Comparison of ENCODE assay signal across 7 mouse cellular contexts in the genomic region with DNA sequence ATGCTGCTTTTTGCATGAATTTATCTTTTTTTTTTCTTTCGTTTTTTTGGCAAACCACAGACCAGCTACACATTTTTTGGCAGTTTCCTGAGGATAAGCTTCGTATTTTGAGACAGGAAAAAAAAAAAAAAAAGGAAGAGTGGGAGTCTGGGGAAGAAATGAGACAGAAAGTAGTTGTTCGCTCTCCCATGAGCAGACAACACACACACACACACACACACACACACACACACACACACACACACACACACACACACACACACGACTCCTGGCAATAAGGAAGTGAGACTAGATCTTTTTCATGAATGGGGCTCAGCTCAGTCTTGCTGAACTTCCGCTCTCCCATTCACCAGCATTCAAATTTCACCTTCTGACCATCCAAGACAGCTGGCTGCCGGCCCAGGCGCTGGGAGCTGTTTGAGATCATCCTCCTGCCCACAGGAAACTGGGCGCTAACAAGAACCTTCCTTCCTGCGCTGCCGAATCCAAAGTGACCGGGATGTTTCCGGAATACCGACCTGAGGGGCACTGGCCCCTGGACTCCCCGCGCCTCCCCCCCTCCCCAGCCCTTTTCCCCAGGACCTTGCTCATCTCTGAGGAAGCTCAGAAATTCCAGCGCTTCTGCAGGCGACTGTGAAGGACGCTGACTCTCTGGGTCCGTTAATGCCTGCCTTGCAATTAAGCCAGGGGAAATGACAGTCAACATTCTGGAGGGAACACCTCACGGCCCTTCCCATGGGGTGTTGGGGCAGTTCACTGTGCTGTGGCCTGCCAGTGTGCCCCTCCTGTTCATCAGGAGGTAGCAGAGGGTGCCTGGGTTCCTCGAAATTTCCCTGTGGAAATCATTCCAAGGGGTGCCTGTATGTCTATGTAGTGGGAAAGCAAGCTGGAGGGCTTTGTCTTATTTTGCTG.
DNase-seq lines count a peak whose midpoint lies in the region; ATAC-seq lines count a peak whose summit lies in the region.

No protein-coding gene starts in this region.

- intact Hi-C loops in left cerebral cortex, postnatal 4 days (cut with DNase I): no loop called here

- no peaks in the 10 kb centered on the region for H3K9me3 ChIP-seq in embryonic facial prominence, embryonic 11.5 days (replicated peaks; ENCODE audit: control insufficient read depth, low read length)
- H3K9me3 ChIP-seq in midbrain, embryonic 10.5 days (replicated peaks): no peaks in the 10 kb centered on the region

- no peaks in the 10 kb centered on the region for H3K27me3 ChIP-seq in embryonic facial prominence, embryonic 11.5 days (ENCODE audit: control insufficient read depth, insufficient read depth, low read length)
- peaks cover 24% of the 10 kb centered on the region for H3K27me3 ChIP-seq in midbrain, embryonic 10.5 days (ENCODE audit: low read depth, poor library complexity, severe bottlenecking)

- H3K4me2 ChIP-seq in embryonic facial prominence, embryonic 11.5 days (ENCODE audit: low read depth, low read length): peak overlapping the region; percentile 50

- H3K9ac ChIP-seq in embryonic facial prominence, embryonic 11.5 days (replicated peaks; ENCODE audit: low read length): peak overlapping the region; percentile 50

- no peaks in the 10 kb centered on the region for H3K36me3 ChIP-seq in embryonic facial prominence, embryonic 11.5 days (replicated peaks; ENCODE audit: control insufficient read depth, insufficient read depth, low read depth, low read length)
- H3K36me3 ChIP-seq in midbrain, embryonic 10.5 days: no peaks in the 10 kb centered on the region

- H3K4me3 ChIP-seq in embryonic facial prominence, embryonic 11.5 days (ENCODE audit: low read depth, low read length): peak overlapping the region; percentile 19
- peak overlapping the region; percentile 49 for H3K4me3 ChIP-seq in midbrain, embryonic 10.5 days

- WGBS in embryonic facial prominence, embryonic 11.5 days: 9% methylated on average over 21 of the region's 21 CpGs
- WGBS in midbrain, embryonic 10.5 days: 19% methylated on average over 21 of the region's 21 CpGs

- peak overlapping the region; percentile 54 for H3K27ac ChIP-seq in embryonic facial prominence, embryonic 11.5 days (replicated peaks; ENCODE audit: low read depth, low read length)
- H3K27ac ChIP-seq in midbrain, embryonic 10.5 days (replicated peaks): peak overlapping the region; percentile 81

- peak; percentile 79 for DNase-seq in adrenal gland, postnatal 25 days
- DNase-seq in embryonic facial prominence, embryonic 11.5 days (ENCODE audit: low spot score): peak; percentile 55
- DNase-seq in heart, adult 18-20 months: peak; percentile 85 to 88
- DNase-seq in kidney, adult 18-20 months: peak; percentile 74
- peak; percentile 88 for DNase-seq in left cerebral cortex, postnatal 4 days
- peak; percentile 51 for DNase-seq in midbrain, embryonic 10.5 days (ENCODE audit: low spot score)
- peak; percentile 69 for DNase-seq in right cerebral cortex, postnatal 4 days

- ATAC-seq in embryonic facial prominence, embryonic 11.5 days (replicated peaks; ENCODE audit: insufficient number of reproducible peaks, low FRiP score, low TSS enrichment, low read depth): no peak

- H3K4me1 ChIP-seq in embryonic facial prominence, embryonic 11.5 days (ENCODE audit: control insufficient read depth, insufficient read depth, low read length): peaks cover 3% of the 10 kb centered on the region
- H3K4me1 ChIP-seq in midbrain, embryonic 10.5 days: peaks cover 24% of the 10 kb centered on the region
